22 mouse cellular contexts compared by ENCODE assay signal in genomic region chr6:47494562-47494961, GRCm38 (mm10). TPM values are rescaled to one million over a fixed set of nuclear protein-coding genes. Genes with fewer than 3 reads are reported as not detected.
DNase-seq lines count a peak whose midpoint lies in the region; ATAC-seq lines count a peak whose summit lies in the region.
"Had no signal": no experiment of that assay in that cellular context is flagged by ENCODE, and none has a peak within 500 bp of the region (broad histone marks: within the 10 kb centered on the region; RNA-seq: fewer than 3 reads in every experiment).

No protein-coding gene starts in this region.

- H3K4me3 ChIP-seq in kidney, embryonic 14.5 days (ENCODE audit: low read length) = no peak overlapping the region
- H3K4me3 ChIP-seq: heart, embryonic 10.5 days; hindbrain, embryonic 12.5 days; myocyte; neural tube, embryonic 15.5 days had no signal

- 86% methylated on average over 4 of the region's 4 CpGs for WGBS in kidney, embryonic 14.5 days

- H3K27ac ChIP-seq in kidney, embryonic 14.5 days (ENCODE audit: low read depth, low read length) = no peak overlapping the region
- H3K27ac ChIP-seq: heart, embryonic 10.5 days; hindbrain, embryonic 12.5 days; neural tube, embryonic 15.5 days had no signal

- ATAC-seq in kidney, embryonic 14.5 days (ENCODE audit: low FRiP score, low TSS enrichment) = no peak
- no peak for ATAC-seq in megakaryocyte, adult 5-6 weeks (ENCODE audit: poor library complexity, severe bottlenecking)

- H3K9ac ChIP-seq in kidney, embryonic 14.5 days (ENCODE audit: low read depth, low read length) = no peak overlapping the region
- H3K9ac ChIP-seq: hindbrain, embryonic 12.5 days; lung, embryonic 14.5 days; neural tube, embryonic 15.5 days had no signal

- no peaks in the 10 kb centered on the region for H3K4me1 ChIP-seq in kidney, embryonic 14.5 days (ENCODE audit: control insufficient read depth, insufficient read depth, low read length)
- H3K4me1 ChIP-seq: hindbrain, embryonic 12.5 days; neural tube, embryonic 15.5 days had no signal

- H3K27me3 ChIP-seq in kidney, embryonic 14.5 days (ENCODE audit: control insufficient read depth, insufficient read depth, low read length) = no peaks in the 10 kb centered on the region
- H3K27me3 ChIP-seq: CH12.LX; hindbrain, embryonic 12.5 days; neural tube, embryonic 15.5 days had no signal

- H3K9me3 ChIP-seq in kidney, embryonic 14.5 days (ENCODE audit: control insufficient read depth, low read length) = no peaks in the 10 kb centered on the region
- H3K9me3 ChIP-seq: heart, embryonic 10.5 days; hindbrain, embryonic 12.5 days; neural tube, embryonic 15.5 days had no signal

- peaks cover 7% of the 10 kb centered on the region; the same call in 1 of the 2 replicates for H3K36me3 ChIP-seq in kidney, embryonic 14.5 days (ENCODE audit: control insufficient read depth, insufficient read depth, low read length)
- H3K36me3 ChIP-seq: hindbrain, embryonic 12.5 days; neural tube, embryonic 15.5 days had no signal

- H3K4me2 ChIP-seq in kidney, embryonic 14.5 days (replicated peaks; ENCODE audit: low read depth, low read length) = no peak overlapping the region
- H3K4me2 ChIP-seq: hindbrain, embryonic 12.5 days; lung, embryonic 14.5 days; midbrain, embryonic 11.5 days; neural tube, embryonic 15.5 days had no signal

- peak; percentile 29 for DNase-seq in kidney, adult 11 months
- peak; percentile 17 to 31 for DNase-seq in kidney, adult 8-10 months
- DNase-seq in kidney, postnatal 36 days = peak; percentile 53 to 55
- no peak for DNase-seq in right cerebral cortex, postnatal 36 days (ENCODE audit: low spot score in 2 of 2)
- DNase-seq in urinary bladder, postnatal 36 days (ENCODE audit: low spot score in 2 of 2) = no peak
- DNase-seq in heart, adult 9 months (ENCODE audit: low spot score in 2 of 2) = no peak
- DNase-seq: cerebellum, adult 9-10 months; gastrocnemius, postnatal 14 days; heart, postnatal 10 days; layer of hippocampus, postnatal 36 days; left cerebral cortex, postnatal 4 days; lung, embryonic 14.5 days; lung, postnatal 4 days; spleen, adult 18-20 months had no signal

RNA-seq across cellular contexts. Expression of gene Cul1, which starts 41.4 kb away (rescaled TPM):
- 134 and 163 TPM in 2 replicates for polyA plus RNA-seq in kidney, embryonic 14.5 days (2014; fragmentation: Nextera tagmentation; extraction: Ambion mirVana)
- 138 and 160 TPM in 2 replicates for total RNA-seq in megakaryocyte, adult 5-6 weeks (2015)
- total RNA-seq in megakaryocyte, adult 5-6 weeks (2017) = 94.6 and 95.0 TPM in 2 replicates

Comparison
In these comparisons a context has a peak if more than half of its experiments do, and no peak if none do; other contexts are left out.
1. DNase-seq: peak in kidney, adult 11 months (single experiment), kidney, adult 8-10 months (2 of 2) and kidney, postnatal 36 days (2 of 2); none in right cerebral cortex, postnatal 36 days (0 of 2), urinary bladder, postnatal 36 days (0 of 2) and heart, adult 9 months (0 of 2).